Mouse (Mus musculus): Measurements from ENCODE around the gene Cd82. TPM values are rescaled to one million over a fixed set of nuclear protein-coding genes. Genes with fewer than 3 reads are reported as not detected.
A peak's percentile ranks its signal among the peaks of the same experiment; 100 is the strongest.

The Cd82 gene
- total and polyA plus RNA-seq, 2 experiments from 2014 or later = 12.4 to 21.8 TPM

DNA sequence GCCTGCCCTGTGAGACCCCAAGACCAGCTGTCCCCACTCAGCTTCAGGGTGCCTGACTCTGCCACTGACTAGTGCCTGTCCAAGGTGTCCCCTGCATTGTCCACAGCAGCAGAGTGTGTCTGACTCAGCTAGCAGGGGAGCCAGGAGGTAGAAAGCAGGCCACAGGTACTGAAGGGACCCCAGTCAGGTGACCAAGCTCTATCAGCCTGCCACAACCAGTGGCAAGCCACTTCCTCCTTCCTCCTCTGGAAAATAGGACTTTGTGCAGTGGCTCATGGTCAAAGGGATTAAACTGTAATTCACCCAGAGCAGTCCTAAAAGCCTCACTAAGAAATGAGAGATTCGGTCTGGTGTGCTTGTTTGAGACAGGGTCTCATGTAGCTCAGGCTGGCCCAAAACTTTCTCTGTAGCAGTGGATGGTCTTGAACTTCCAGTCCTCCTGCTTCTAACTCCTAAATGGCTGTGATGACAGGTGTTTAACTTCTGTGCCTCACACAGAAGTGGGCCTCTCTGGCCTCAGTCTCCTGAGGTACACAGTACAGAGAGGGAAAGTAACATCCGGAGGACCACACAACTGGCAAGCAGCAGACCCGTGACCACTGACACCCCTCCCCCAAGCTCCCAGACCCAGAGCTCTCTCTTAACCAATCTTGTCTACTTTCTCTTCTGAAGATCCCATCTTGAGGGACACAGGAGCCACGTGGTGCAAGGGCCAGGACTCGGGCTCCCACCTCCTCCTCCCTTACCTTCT, 31.2 kb downstream of the Cd82 start:
- DNase-seq (ENCODE audit: low spot score) (no peak), ATAC-seq (no peak)
- Histone ChIP-seq H3K27me3 (ENCODE audit: insufficient read depth, low read length) (no peaks in the 10 kb centered on the region), H3K9me3 (ENCODE audit: low read length) (no peaks in the 10 kb centered on the region), H3K4me2 (ENCODE audit: low read depth, low read length) (no peak overlapping the region), H3K9ac (replicated peaks; ENCODE audit: low read length) (no peak overlapping the region), H3K36me3 (ENCODE audit: insufficient read depth, low read length) (no peaks in the 10 kb centered on the region), H3K27ac (no peak overlapping the region), H3K4me1 (ENCODE audit: insufficient read depth, low read length) (no peaks in the 10 kb centered on the region), H3K4me3 (ENCODE audit: low read length) (no peak overlapping the region)
- TF ChIP-seq CTCF (IDR thresholded peaks at IDR 0.05; ENCODE audit: low read depth) = no peak
- WGBS = 74% methylated on average over 5 of the region's 5 CpGs

DNA sequence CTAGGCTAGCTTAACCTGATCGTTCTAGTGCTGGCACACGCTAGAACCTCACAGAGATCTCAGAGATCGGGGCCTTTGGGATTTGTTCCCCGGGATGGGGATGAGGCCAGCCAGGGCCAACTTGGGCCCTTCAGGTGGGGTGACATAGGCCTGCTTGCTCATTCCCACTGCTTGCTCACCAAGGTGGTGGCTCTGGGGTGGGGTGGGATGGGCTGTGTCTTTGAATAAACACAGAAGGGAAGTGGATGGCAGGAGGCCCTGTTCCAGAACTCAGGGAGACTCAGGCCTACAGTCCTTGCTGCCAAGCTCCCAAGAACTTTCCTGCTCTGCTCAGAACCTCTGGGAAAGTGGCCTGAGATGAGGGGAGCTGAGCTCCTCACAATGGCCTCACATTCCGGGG, 31.9 kb downstream of the Cd82 start:
- Histone ChIP-seq H3K4me2 (ENCODE audit: low read depth, low read length) (no peak overlapping the region), H3K36me3 (ENCODE audit: insufficient read depth, low read length) (no peaks in the 10 kb centered on the region), H3K27me3 (ENCODE audit: insufficient read depth, low read length) (no peaks in the 10 kb centered on the region), H3K4me3 (ENCODE audit: low read length) (no peak overlapping the region), H3K27ac (no peak overlapping the region), H3K4me1 (ENCODE audit: insufficient read depth, low read length) (no peaks in the 10 kb centered on the region), H3K9me3 (ENCODE audit: low read length) (no peaks in the 10 kb centered on the region), H3K9ac (replicated peaks; ENCODE audit: low read length) (no peak overlapping the region)
- DNase-seq (ENCODE audit: low spot score) (no peak), ATAC-seq (no peak)
- TF ChIP-seq CTCF (IDR thresholded peaks at IDR 0.05; ENCODE audit: low read depth) = no peak
- 83% methylated on average over 5 of the region's 5 CpGs for WGBS

DNA sequence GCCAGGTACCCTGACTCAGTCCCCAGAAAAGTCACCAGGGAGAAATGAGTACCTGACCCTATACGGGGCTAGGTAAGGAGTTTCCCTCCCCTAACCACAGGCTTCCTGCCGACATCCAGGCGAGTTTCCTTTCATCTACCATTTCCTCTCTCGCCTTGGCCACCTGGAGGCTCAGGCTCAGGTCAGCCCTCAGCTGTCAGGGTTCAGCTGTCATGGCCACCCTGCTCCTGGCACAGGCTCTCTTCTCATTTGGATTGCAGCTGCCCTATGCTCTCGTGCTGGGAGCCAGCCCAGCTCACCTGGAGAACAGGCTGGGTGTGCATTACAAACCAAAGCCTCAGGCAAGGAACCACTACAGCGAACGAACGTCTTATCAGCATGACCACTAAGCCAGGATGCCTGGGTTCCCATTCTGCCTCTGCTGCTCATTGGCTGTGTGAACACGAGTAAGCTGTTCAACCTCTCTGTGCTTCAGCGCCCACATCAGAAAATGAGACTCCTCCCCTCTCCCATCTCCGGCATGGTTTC, 34.9 kb downstream of the Cd82 start:
- no peak for ATAC-seq
- H3K36me3 ChIP-seq (ENCODE audit: insufficient read depth, low read length) = no peaks in the 10 kb centered on the region
- no peaks in the 10 kb centered on the region for H3K27me3 ChIP-seq (ENCODE audit: insufficient read depth, low read length)
- H3K9me3 ChIP-seq (ENCODE audit: low read length) = no peaks in the 10 kb centered on the region
- TF ChIP-seq CTCF (IDR thresholded peaks at IDR 0.05; ENCODE audit: low read depth) = no peak
- no peak overlapping the region for H3K27ac ChIP-seq
- no peak overlapping the region for H3K4me2 ChIP-seq (ENCODE audit: low read depth, low read length)
- no peak overlapping the region for H3K4me3 ChIP-seq (ENCODE audit: low read length)
- no peak for DNase-seq (ENCODE audit: low spot score)
- no peaks in the 10 kb centered on the region for H3K4me1 ChIP-seq (ENCODE audit: insufficient read depth, low read length)
- 58% methylated on average over 11 of the region's 11 CpGs for WGBS
- H3K9ac ChIP-seq (replicated peaks; ENCODE audit: low read length) = no peak overlapping the region

DNA sequence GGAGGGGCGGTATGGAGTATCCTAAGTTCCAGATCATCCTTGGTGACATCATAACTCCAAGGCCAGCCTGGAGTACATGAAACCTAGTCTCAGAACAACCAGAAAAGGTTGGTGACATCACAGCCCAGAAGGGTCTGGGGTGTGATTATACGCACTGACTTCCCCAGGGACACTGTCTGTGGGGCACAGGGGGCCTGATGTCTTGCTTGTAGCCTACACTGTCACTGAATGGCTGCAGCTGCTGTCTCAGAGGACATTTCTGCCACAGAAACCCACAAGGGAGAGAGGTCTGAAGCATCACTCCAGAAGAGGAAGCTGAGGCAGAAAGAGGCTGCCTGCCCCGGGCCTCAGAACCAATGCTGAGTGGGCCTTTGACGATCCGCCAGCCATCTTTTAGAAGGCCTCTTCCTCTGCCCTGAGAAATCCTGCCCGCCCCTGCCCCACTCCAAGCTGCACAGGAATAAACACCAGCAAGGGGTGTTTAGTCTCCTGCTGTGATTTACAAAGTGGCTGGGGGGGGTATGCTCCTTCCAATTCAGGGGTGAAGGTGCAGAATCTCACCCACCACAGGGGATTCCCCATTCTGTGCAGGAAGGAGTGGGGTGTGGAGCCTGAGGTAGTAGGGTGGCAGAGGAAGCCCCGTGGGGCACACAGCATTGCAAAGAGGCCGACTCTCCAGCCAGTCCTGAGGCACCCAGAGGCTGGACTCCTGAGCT, 35.8 kb downstream of the Cd82 start:
- Histone ChIP-seq H3K4me2 (ENCODE audit: low read depth, low read length) (no peak overlapping the region), H3K4me1 (ENCODE audit: insufficient read depth, low read length) (no peaks in the 10 kb centered on the region), H3K27me3 (ENCODE audit: insufficient read depth, low read length) (no peaks in the 10 kb centered on the region), H3K27ac (no peak overlapping the region), H3K9me3 (ENCODE audit: low read length) (no peaks in the 10 kb centered on the region), H3K9ac (replicated peaks; ENCODE audit: low read length) (no peak overlapping the region), H3K4me3 (ENCODE audit: low read length) (no peak overlapping the region), H3K36me3 (ENCODE audit: insufficient read depth, low read length) (no peaks in the 10 kb centered on the region)
- DNase-seq (ENCODE audit: low spot score) = no peak
- TF ChIP-seq CTCF (IDR thresholded peaks at IDR 0.05; ENCODE audit: low read depth) = no peak
- 70% methylated on average over 8 of the region's 8 CpGs for WGBS
- ATAC-seq = no peak

DNA sequence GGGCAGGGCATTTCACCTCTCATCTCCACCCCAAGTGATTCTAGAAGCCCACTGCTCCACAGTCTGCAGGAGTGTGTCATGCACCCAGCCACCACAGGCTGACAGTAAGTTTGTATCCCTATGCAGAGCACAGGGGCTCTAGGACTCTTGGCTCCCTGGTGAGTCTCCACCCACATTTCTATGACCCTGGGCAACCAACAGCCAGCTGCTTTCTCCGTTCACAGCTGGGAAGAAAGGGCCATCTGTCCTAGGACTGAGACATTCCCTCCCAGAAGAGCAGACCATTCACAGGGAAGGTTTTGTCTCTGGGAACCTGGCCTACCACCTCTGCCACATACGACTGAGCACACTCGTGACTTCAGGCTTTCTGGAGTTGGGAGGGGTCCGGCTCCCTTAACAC, 37.1 kb downstream of the Cd82 start:
- ATAC-seq (0 out of 2 replicates have a peak, but pooled peaks have one; percentile 25), DNase-seq (ENCODE audit: low spot score) (no peak)
- 50% methylated on average over 4 of the region's 4 CpGs for WGBS
- no peaks in the 10 kb centered on the region for H3K27me3 ChIP-seq (ENCODE audit: insufficient read depth, low read length)
- no peaks in the 10 kb centered on the region for H3K4me1 ChIP-seq (ENCODE audit: insufficient read depth, low read length)
- H3K4me3 ChIP-seq (ENCODE audit: low read length) = no peak overlapping the region
- H3K27ac ChIP-seq = no peak overlapping the region
- H3K9ac ChIP-seq (replicated peaks; ENCODE audit: low read length) = no peak overlapping the region
- no peak for TF ChIP-seq CTCF (IDR thresholded peaks at IDR 0.05; ENCODE audit: low read depth)
- H3K9me3 ChIP-seq (ENCODE audit: low read length) = no peaks in the 10 kb centered on the region
- H3K36me3 ChIP-seq (ENCODE audit: insufficient read depth, low read length) = no peaks in the 10 kb centered on the region
- no peak overlapping the region for H3K4me2 ChIP-seq (ENCODE audit: low read depth, low read length)

DNA sequence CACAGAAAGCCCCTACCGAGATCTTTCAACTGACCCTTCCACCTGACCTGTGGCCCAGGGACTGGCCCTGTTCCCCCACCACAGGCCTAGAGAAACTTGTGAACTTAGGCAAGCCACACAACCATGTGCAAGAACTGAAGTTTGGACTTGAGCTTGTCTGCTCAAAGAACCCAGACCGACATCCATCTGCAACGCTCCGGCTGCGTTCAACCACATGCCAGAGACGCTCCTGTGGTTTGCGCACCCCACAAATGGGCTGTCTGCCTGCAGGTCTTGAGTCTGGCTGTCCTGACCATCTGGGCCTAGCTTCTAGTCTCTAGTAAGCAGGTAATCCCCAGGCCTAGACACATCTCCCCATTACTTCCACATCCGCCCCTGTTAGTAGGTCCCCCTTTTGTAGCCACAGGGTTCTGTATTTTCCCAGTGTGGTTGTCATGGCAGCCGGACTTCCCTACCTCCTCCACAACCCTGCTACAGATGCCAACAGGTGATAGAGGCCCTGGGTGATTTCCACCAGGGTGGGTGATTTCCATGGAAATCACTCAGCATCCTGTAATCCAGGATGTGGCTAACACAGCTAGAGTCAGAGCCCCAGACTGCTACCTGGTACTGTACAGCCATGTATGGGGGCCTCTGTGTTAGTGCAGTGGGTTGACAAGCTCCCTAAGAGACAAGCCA, 38.5 kb downstream of the Cd82 start:
- ATAC-seq (no peak), DNase-seq (ENCODE audit: low spot score) (no peak)
- H3K4me1 ChIP-seq (ENCODE audit: insufficient read depth, low read length) = no peaks in the 10 kb centered on the region
- TF ChIP-seq CTCF (IDR thresholded peaks at IDR 0.05; ENCODE audit: low read depth) = no peak
- H3K9ac ChIP-seq (replicated peaks; ENCODE audit: low read length) = no peak overlapping the region
- no peak overlapping the region for H3K4me2 ChIP-seq (ENCODE audit: low read depth, low read length)
- no peaks in the 10 kb centered on the region for H3K36me3 ChIP-seq (ENCODE audit: insufficient read depth, low read length)
- no peaks in the 10 kb centered on the region for H3K27me3 ChIP-seq (ENCODE audit: insufficient read depth, low read length)
- WGBS = 91% methylated on average over 9 of the region's 9 CpGs
- no peaks in the 10 kb centered on the region for H3K9me3 ChIP-seq (ENCODE audit: low read length)
- H3K27ac ChIP-seq = no peak overlapping the region
- H3K4me3 ChIP-seq (ENCODE audit: low read length) = no peak overlapping the region

Measured in hindbrain, postnatal 0 days (tissue).